Mouse (Mus musculus) neural tube, embryonic 14.5 days (tissue): ENCODE measurements at regions not wholly inside any gene's neighbourhood (a gene's known extent, or its start where the extent isn't known, plus 50 kb on each side); places are given as distances from the start of the nearest gene placed in this dataset.

Source experiments
- ATAC-seq: fragments of 200-750 bp; cut with Nextera tagmentation; 2 replicates; pipeline ENCODE4 v1.8.0; 2017; ENCODE audit warnings: low read depth, mild to moderate bottlenecking, moderate TSS enrichment, moderate library complexity
- H3K27ac ChIP-seq: fragments of 300-500 bp; sonication (generic); 2 replicates; pipeline ENCODE4 v1.5.1; 2014; ENCODE audit warnings: low read depth, mild to moderate bottlenecking, control low read depth, low read length, moderate library complexity, mixed read lengths
- H3K27me3 ChIP-seq: fragments of 300-500 bp; sonication (generic); 2 replicates; pipeline ENCODE4 v1.6.1; 2014; ENCODE audit warnings: low read length; ENCODE audit not compliant: control insufficient read depth, insufficient read depth
- H3K36me3 ChIP-seq: fragments of 300-500 bp; sonication (generic); 2 replicates; pipeline ENCODE4 v1.6.1; 2014; ENCODE audit warnings: low read length, mixed read lengths; ENCODE audit not compliant: control insufficient read depth, insufficient read depth
- H3K4me1 ChIP-seq: fragments of 300-500 bp; sonication (generic); 2 replicates; pipeline ENCODE4 v1.6.1; 2014; ENCODE audit warnings: low read length; ENCODE audit not compliant: control insufficient read depth, insufficient read depth
- H3K4me2 ChIP-seq: fragments of 300-500 bp; sonication (generic); 2 replicates; pipeline ENCODE4 v1.6.1; 2014; ENCODE audit warnings: mild to moderate bottlenecking, low read depth, low read length, control low read depth
- H3K4me3 ChIP-seq: fragments of 300-500 bp; sonication (generic); 2 replicates; pipeline ENCODE4 v1.5.1; 2014; ENCODE audit warnings: low read depth, low read length, control low read depth, mixed read lengths
- H3K9ac ChIP-seq: fragments of 300-500 bp; sonication (generic); replicated peaks from 2 replicates; pipeline ENCODE4 v1.6.1; 2014; ENCODE audit warnings: low read depth, mild to moderate bottlenecking, control low read depth, low read length, mixed read lengths
- H3K9me3 ChIP-seq: fragments of 300-500 bp; sonication (generic); 2 replicates; pipeline ENCODE4 v1.6.1; 2016; ENCODE audit warnings: low read length; ENCODE audit not compliant: control insufficient read depth
- WGBS: fragments of 180-500 bp; shearing (Covaris S2); extraction: QIAGEN DNeasy Blood & Tissue Kit; methylation state at CpG from one replicate; pipeline ENCODE4 v1.1.7; 2014; 5-methylcytosine and 5-hydroxymethylcytosine counted together

DNA sequence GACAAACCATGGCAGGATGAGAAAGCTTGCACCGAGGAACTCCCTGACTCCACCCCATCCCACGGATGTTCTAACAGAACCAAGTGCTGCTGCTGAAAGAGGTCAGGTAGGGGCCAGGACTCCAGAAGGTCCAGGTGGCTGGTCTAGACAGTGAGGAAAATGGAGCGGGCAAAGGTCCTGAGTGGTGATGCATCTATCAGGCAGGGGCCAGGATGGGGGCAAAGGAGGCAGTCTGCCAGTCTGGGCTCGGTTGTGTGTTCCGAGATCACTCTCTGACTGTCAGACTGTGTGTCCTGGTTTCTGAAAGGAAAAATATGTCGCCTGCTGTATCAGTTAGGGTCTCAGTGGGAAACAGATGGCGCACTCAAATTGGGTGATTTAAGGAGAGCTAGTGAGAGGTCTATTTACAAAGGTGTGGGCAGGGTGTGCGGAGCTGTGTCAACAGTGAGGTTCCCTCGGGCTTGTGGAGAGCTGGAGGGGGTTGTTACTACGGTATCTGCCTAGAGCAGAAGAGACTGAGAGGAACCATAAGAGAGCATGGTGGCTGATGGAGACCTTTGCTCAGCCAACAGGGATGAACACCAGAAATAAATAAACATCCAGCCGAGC, 168.3 kb upstream of the Csf3r start:
- WGBS = 27% methylated on average over 11 of the region's 11 CpGs
- Histone ChIP-seq H3K4me2 (no peak overlapping the region), H3K9ac (no peak overlapping the region), H3K27ac (no peak overlapping the region), H3K27me3 (no peaks in the 10 kb centered on the region), H3K9me3 (no peaks in the 10 kb centered on the region), H3K4me3 (no peak overlapping the region), H3K4me1 (peaks cover 16% of the 10 kb centered on the region; the same call in 1 of the 2 replicates), H3K36me3 (no peaks in the 10 kb centered on the region)
- no peak for ATAC-seq

GRCm38 (mm10) chr4:125856781-125857180, 167.6 kb upstream of the Csf3r start:
- no peak for ATAC-seq
- WGBS = 65% methylated on average over 5 of the region's 5 CpGs

GRCm38 (mm10) chr4:125865057-125865456, 159.3 kb upstream of the Csf3r start:
- Histone ChIP-seq H3K9ac (no peak overlapping the region), H3K36me3 (no peaks in the 10 kb centered on the region), H3K4me3 (no peak overlapping the region), H3K27ac (no peak overlapping the region), H3K4me2 (no peak overlapping the region), H3K27me3 (no peaks in the 10 kb centered on the region), H3K4me1 (no peaks in the 10 kb centered on the region), H3K9me3 (no peaks in the 10 kb centered on the region)
- ATAC-seq = no peak
- 32% methylated on average over 8 of the region's 8 CpGs for WGBS

More at GRCm38 (mm10) chr4:125856781-125857180, 167.6 kb upstream of the Csf3r start:
- Histone ChIP-seq H3K4me1 (peaks cover 16% of the 10 kb centered on the region; the same call in 1 of the 2 replicates), H3K9ac (no peak overlapping the region), H3K4me2 (no peak overlapping the region), H3K27ac (no peak overlapping the region), H3K4me3 (no peak overlapping the region), H3K36me3 (no peaks in the 10 kb centered on the region), H3K27me3 (no peaks in the 10 kb centered on the region), H3K9me3 (no peaks in the 10 kb centered on the region)

GRCm38 (mm10) chr4:125865728-125866127, 158.6 kb upstream of the Csf3r start:
- no peak overlapping the region for H3K4me3 ChIP-seq
- ATAC-seq = no peak
- H3K4me1 ChIP-seq = no peaks in the 10 kb centered on the region
- H3K36me3 ChIP-seq = no peaks in the 10 kb centered on the region
- 75% methylated on average over 9 of the region's 9 CpGs for WGBS
- H3K9me3 ChIP-seq = no peaks in the 10 kb centered on the region
- no peak overlapping the region for H3K4me2 ChIP-seq
- H3K27me3 ChIP-seq = no peaks in the 10 kb centered on the region
- H3K9ac ChIP-seq = no peak overlapping the region
- no peak overlapping the region for H3K27ac ChIP-seq

DNA sequence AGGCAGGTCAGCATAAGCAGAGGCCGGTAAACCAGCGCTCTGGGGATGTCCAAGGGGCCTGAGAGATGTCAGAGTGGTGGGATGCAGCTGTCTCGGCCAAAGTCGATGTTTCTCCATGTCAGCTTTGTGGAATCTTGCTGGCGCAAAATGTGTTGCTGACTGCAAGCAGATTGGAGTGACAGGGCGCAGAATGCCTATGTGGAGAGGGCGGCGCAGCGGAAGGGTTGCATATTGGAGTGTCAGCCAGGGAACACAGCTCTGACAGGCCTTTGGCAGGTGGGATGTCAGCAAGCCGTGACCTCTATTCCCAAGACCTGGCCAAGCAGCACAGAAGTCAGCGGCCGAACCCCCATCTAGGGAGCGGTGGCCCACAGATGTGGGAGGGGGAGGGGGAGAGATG, 153.1 kb upstream of the Csf3r start:
- Histone ChIP-seq H3K4me2 (no peak overlapping the region), H3K27ac (no peak overlapping the region), H3K9me3 (no peaks in the 10 kb centered on the region), H3K4me3 (no peak overlapping the region), H3K9ac (no peak overlapping the region), H3K36me3 (no peaks in the 10 kb centered on the region), H3K4me1 (no peaks in the 10 kb centered on the region), H3K27me3 (no peaks in the 10 kb centered on the region)
- ATAC-seq = no peak
- 85% methylated on average over 13 of the region's 13 CpGs for WGBS

DNA sequence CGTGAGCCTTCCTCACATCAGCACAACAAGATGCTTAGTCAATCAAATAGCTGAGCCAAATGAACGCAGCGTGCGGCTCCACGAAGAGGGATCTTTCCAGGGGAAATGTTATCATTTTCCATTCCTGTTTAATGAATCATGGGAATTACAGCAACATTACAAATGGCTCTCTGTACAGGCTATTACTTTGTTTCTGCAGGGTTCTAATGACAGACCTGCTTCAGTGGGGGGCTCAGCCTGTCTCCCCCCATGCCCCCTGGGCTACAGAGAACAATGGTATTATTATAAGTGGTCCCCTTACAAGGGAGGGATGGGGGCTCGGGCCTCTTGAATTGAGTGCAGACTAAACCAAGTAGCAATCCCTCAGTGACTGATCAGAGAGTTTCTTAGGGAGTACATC, 144.3 kb upstream of the Csf3r start:
- no peaks in the 10 kb centered on the region; the same call in 1 of the 2 replicates for H3K4me1 ChIP-seq
- H3K4me2 ChIP-seq = no peak overlapping the region
- WGBS = 52% methylated on average over 6 of the region's 6 CpGs
- ATAC-seq = peak; percentile 54; the same call in 1 of the 2 replicates
- H3K9me3 ChIP-seq = no peaks in the 10 kb centered on the region
- H3K27ac ChIP-seq = peak overlapping the region; percentile 23; the same call in 1 of the 2 replicates
- no peak overlapping the region for H3K4me3 ChIP-seq
- H3K27me3 ChIP-seq = no peaks in the 10 kb centered on the region
- no peaks in the 10 kb centered on the region for H3K36me3 ChIP-seq
- H3K9ac ChIP-seq = no peak overlapping the region

- WGBS = 30% methylated on average over 3 of the region's 3 CpGs
- no peaks in the 10 kb centered on the region for H3K36me3 ChIP-seq
- peak; percentile 51; the same call in 1 of the 2 replicates for ATAC-seq
These were observed 141.8 kb upstream of the Csf3r start for GRCm38 (mm10) chr4:125882531-125882930.

DNA sequence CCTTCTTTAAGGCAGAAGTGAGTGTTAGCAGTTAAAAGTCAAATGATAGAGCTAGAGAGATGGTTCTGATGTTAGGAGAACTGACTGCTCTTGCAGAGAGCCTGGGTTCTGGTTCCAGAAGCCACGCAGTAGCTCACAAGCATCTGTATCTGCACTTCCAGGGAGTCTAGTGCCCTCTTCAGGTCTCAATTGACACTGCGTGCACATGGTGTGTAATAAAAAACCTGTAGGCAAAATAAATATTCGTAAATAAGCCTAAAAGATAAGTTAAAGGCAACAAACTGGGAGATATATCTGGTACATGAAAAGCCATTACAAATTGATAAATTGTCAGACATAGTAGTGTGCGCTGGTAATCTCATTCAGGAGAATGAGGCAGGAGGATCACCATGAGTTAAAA, 133.8 kb upstream of the Csf3r start:
- no peaks in the 10 kb centered on the region for H3K4me1 ChIP-seq
- no peak overlapping the region for H3K4me2 ChIP-seq
- H3K27me3 ChIP-seq = no peaks in the 10 kb centered on the region
- no peaks in the 10 kb centered on the region for H3K9me3 ChIP-seq
- no peak for ATAC-seq
- no peak overlapping the region for H3K27ac ChIP-seq
- WGBS = 53% methylated on average over 4 of the region's 4 CpGs
- H3K4me3 ChIP-seq = no peak overlapping the region
- no peak overlapping the region for H3K9ac ChIP-seq
- H3K36me3 ChIP-seq = no peaks in the 10 kb centered on the region

More at GRCm38 (mm10) chr4:125882531-125882930, 141.8 kb upstream of the Csf3r start:
- Histone ChIP-seq H3K27ac (no peak overlapping the region), H3K4me2 (no peak overlapping the region), H3K27me3 (no peaks in the 10 kb centered on the region), H3K9me3 (no peaks in the 10 kb centered on the region), H3K9ac (0 out of 2 replicates have a peak overlapping the region, but pooled peaks have one; percentile 16), H3K4me1 (no peaks in the 10 kb centered on the region; the same call in 1 of the 2 replicates), H3K4me3 (no peak overlapping the region)

DNA sequence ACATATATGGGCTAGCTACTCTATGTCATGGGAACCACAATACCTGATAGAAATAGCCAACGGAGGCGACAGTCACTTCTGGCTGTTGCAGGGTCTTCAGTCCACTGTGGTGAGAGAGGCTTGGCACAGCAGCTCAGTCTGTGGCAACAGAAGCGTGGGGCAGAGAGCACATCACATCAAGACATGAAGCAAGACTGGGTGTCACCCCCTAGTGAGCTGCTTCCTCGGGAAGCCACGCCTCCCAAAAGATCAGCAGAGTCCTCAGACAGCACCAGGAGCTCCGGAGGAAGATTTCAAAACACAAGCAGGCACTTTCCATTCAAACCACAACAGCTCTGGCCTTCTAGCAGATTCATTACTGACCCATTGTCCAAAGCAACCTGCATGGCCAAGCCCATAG, 131.2 kb upstream of the Csf3r start:
- 91% methylated on average over 6 of the region's 6 CpGs for WGBS
- H3K9me3 ChIP-seq = no peaks in the 10 kb centered on the region
- no peak overlapping the region for H3K4me3 ChIP-seq
- no peak overlapping the region for H3K9ac ChIP-seq
- no peak overlapping the region for H3K27ac ChIP-seq
- ATAC-seq = no peak
- H3K4me2 ChIP-seq = no peak overlapping the region
- H3K4me1 ChIP-seq = no peaks in the 10 kb centered on the region
- no peaks in the 10 kb centered on the region for H3K27me3 ChIP-seq
- H3K36me3 ChIP-seq = no peaks in the 10 kb centered on the region
